Mouse (Mus musculus): ENCODE measurements around the gene Dnase2a. TPM values are rescaled to one million over a fixed set of nuclear protein-coding genes. Genes with fewer than 3 reads are reported as not detected.

The Dnase2a gene
- 27.8 and 50.0 TPM in 2 replicates for total RNA-seq (2017)

GRCm38 (mm10) chr8:84908421-84909161 is at the start of gene Dnase2a:
Dnase2a (plus strand) TSS chr8:84908560.
- peak; percentile 92 to 93 for ATAC-seq (replicated peaks in 1 of 2; ENCODE audit: insufficient read depth in 1 of 2, low FRiP score in 2 of 2, low TSS enrichment in 1 of 2, low read depth in 1 of 2, poor library complexity in 2 of 2, severe bottlenecking in 2 of 2)

GRCm38 (mm10) chr8:84871376-84872308 is 36.7 kb upstream of the Dnase2a start, which contains the start of gene Syce2:
Syce2 (plus strand) TSS chr8:84872111.
- ATAC-seq (replicated peaks in 1 of 2; ENCODE audit: insufficient read depth in 1 of 2, low FRiP score in 2 of 2, low TSS enrichment in 1 of 2, low read depth in 1 of 2, poor library complexity in 2 of 2, severe bottlenecking in 2 of 2), result peak; percentile 74 to 77

GRCm38 (mm10) chr8:84872309-84872965 is 35.9 kb upstream of the Dnase2a start:
- peak; percentile 4 to 33; a peak in 2 of 4 replicates for ATAC-seq (replicated peaks in 1 of 2; ENCODE audit: insufficient read depth in 1 of 2, low FRiP score in 2 of 2, low TSS enrichment in 1 of 2, low read depth in 1 of 2, poor library complexity in 2 of 2, severe bottlenecking in 2 of 2)

DNA sequence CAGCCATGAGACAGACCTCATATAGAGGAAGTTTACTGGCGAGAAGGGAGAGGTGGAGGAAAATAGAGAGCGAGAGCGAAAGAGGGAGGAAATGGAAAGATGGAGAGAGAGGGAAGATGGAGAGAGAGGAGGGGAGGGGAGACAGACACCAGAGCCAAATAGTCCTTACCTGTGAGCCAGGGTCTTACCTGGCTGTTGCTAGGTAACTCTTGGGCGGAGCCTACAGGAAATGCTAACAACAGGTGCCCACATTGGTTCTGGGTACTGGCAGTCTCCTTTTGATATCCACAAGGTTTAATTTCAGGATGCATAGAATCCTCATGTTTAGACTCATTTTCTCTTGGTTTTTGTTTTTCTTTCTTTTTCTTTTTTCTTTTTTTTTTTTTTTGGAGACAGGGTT is 35.3 kb upstream of the Dnase2a start:
- ATAC-seq (replicated peaks in 1 of 2; ENCODE audit: insufficient read depth in 1 of 2, low FRiP score in 2 of 2, low TSS enrichment in 1 of 2, low read depth in 1 of 2, poor library complexity in 2 of 2, severe bottlenecking in 2 of 2), result no peak

GRCm38 (mm10) chr8:84874339-84874738 is 34.0 kb upstream of the Dnase2a start:
- no peak for ATAC-seq (replicated peaks in 1 of 2; ENCODE audit: insufficient read depth in 1 of 2, low FRiP score in 2 of 2, low TSS enrichment in 1 of 2, low read depth in 1 of 2, poor library complexity in 2 of 2, severe bottlenecking in 2 of 2)

DNA sequence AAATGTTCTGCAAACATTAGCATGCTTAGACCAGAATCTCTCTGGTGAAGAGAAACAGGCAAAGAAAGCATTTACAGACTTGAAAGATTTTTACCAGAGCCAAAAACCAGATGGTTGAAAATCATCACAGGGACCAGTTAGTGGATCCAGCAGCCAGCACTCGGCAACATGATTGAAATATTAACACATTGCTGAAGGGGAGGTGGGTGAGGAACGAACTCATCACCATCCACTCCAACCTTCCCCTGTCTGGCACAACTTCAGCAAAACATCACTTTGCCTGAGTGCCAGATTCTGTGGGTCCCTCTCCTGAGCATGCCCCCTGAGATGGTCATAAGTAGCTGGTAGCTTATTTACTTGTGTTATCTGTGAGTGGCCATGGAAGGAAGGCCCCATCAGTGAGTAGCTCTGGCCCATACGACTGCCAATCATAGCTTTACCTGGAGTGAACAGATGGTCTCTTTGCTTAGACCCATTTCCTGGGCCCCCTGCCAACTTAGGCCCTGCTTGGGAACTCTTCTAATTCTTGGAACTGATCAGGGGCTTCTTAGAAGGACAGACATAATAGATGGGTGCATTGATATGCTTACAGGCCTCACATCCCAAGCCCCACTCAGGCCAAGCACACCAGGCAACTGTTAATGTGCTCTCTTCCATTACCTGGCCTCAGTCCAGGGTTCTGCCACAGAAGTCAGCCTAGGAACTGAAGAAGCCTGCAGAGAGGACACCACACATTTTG is 30.9 kb upstream of the Dnase2a start:
- no peak for ATAC-seq (replicated peaks in 1 of 2; ENCODE audit: insufficient read depth in 1 of 2, low FRiP score in 2 of 2, low TSS enrichment in 1 of 2, low read depth in 1 of 2, poor library complexity in 2 of 2, severe bottlenecking in 2 of 2)

DNA sequence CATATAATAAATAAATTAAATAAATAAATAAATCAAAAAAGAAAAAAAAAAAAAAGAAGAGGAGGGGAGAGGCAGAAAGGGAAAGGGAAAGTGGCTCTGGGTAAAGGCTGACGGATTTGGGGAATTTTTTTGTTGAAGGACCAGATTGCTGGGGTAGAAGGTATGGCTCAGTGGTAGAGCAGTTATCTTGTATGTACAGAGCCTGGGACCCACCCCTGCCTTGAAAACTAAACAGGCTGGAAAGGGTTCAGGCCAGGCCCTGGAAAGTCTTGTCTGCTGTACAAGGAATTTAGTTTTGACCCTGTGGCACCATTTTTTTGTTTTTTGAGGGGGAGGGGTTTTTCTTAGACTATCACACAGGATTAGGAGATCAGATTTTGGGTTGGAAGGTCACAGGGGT is 29.4 kb upstream of the Dnase2a start:
- no peak for ATAC-seq (replicated peaks in 1 of 2; ENCODE audit: insufficient read depth in 1 of 2, low FRiP score in 2 of 2, low TSS enrichment in 1 of 2, low read depth in 1 of 2, poor library complexity in 2 of 2, severe bottlenecking in 2 of 2)

DNA sequence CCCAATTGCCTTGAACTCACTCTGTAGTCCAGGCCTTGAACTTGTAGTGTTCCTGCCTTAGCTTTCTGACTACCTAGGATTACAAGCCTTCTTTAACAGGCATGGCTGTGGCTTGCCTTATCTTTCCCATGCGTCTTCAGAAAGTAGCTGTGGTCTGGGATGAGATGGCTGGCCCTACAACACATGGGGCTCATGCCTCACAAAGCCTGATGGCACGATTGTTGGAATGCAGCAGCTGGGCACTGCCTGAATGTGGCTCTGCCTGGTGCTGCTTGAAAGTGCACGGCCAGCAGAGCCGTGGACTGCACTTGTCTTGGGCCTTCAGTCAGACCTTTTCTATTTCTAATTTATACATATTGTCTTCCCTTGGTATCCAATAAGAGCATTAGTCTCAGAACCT is 23.6 kb upstream of the Dnase2a start:
- no peak for ATAC-seq (replicated peaks in 1 of 2; ENCODE audit: insufficient read depth in 1 of 2, low FRiP score in 2 of 2, low TSS enrichment in 1 of 2, low read depth in 1 of 2, poor library complexity in 2 of 2, severe bottlenecking in 2 of 2)

DNA sequence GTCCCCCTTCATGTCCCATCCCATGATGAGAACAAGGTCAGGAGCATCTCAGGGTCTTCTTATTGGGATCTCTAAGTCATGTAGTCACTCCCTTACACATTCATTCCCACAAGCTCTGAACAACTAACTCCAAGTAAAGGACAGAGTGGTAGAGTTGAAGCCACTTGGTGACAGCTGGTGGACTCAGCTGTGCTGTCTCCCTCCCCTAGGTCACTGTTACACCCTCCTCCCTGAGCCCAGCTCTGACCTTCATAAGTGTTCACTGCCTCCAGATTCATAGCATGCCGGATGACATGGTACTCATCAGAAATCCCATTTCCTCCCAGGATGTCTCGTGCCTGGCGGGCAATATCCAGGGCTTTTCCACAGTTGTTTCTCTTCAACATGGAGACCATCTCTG is 20.1 kb upstream of the Dnase2a start:
- ATAC-seq (replicated peaks in 1 of 2; ENCODE audit: insufficient read depth in 1 of 2, low FRiP score in 2 of 2, low TSS enrichment in 1 of 2, low read depth in 1 of 2, poor library complexity in 2 of 2, severe bottlenecking in 2 of 2), result no peak

GRCm38 (mm10) chr8:84889141-84889540 is 19.2 kb upstream of the Dnase2a start:
- no peak for ATAC-seq (replicated peaks in 1 of 2; ENCODE audit: insufficient read depth in 1 of 2, low FRiP score in 2 of 2, low TSS enrichment in 1 of 2, low read depth in 1 of 2, poor library complexity in 2 of 2, severe bottlenecking in 2 of 2)

DNA sequence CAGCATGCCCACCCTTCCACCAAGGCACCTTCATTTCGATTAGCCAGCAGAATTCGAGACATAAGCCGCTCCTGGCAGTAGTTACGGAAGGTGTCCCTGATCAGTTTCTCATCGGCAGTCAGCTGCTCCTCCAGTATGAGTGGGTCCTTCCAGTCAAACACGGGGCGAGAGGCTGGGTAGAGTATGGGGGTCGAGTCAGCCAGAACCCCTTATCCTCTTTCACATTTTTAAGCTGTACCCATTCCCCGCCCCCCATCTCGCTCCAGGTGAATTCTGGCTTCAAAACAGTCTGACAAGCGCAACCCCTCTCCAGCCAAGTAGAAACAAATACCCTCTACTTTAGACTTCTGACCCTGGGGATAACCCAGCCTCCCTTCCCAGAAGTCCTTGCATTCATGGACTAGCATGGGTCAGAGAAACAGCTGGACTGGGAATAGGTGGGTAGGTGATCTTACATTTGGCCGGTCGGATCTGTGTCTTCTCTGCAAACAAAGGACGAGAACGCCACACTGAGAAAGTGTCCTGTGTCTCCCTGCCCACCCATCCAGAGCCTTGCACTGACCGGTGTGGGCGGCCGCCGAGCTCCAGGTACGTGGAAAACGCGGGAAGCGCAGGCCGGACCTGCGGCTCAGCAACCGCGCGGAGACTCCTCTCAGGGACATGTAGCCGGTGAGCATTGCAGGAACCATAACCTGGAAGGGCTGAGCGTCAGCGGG is 15.2 kb upstream of the Dnase2a start:
- no peak for ATAC-seq (replicated peaks in 1 of 2; ENCODE audit: insufficient read depth in 1 of 2, low FRiP score in 2 of 2, low TSS enrichment in 1 of 2, low read depth in 1 of 2, poor library complexity in 2 of 2, severe bottlenecking in 2 of 2)

DNA sequence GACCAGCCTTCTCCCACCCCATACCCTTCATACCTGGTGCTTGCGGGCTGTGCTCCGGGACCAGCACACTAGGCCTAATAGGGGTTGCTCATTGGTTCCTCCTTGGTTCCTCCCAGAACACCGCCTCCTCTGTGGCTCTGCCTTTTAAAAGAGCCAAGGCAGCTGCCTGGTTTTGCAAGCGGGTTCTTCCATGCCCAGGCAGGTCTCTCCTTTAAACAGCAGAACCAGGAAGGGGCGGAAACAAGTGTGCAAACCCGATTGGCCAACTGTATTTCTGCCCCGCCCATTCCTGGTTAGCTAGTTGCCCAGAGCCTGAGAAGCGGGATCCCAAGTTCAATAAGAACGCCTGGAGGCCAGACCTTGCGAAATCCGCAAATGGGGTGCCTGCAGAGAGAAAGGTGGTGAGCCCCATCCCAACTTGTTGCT is 14.6 kb upstream of the Dnase2a start, which contains the start of gene Gcdh:
Gcdh (minus strand) TSS at position 213 of the 426 bp plus-strand sequence.
- peak; percentile 99 to 100 for ATAC-seq (replicated peaks in 1 of 2; ENCODE audit: insufficient read depth in 1 of 2, low FRiP score in 2 of 2, low TSS enrichment in 1 of 2, low read depth in 1 of 2, poor library complexity in 2 of 2, severe bottlenecking in 2 of 2)

- ATAC-seq (replicated peaks in 1 of 2; ENCODE audit: insufficient read depth in 1 of 2, low FRiP score in 2 of 2, low TSS enrichment in 1 of 2, low read depth in 1 of 2, poor library complexity in 2 of 2, severe bottlenecking in 2 of 2), result no peak
These were observed 12.4 kb upstream of the Dnase2a start for GRCm38 (mm10) chr8:84895963-84896362.

- no peak for ATAC-seq (replicated peaks in 1 of 2; ENCODE audit: insufficient read depth in 1 of 2, low FRiP score in 2 of 2, low TSS enrichment in 1 of 2, low read depth in 1 of 2, poor library complexity in 2 of 2, severe bottlenecking in 2 of 2)
These were observed 7.3 kb upstream of the Dnase2a start for GRCm38 (mm10) chr8:84901071-84901470.

DNA sequence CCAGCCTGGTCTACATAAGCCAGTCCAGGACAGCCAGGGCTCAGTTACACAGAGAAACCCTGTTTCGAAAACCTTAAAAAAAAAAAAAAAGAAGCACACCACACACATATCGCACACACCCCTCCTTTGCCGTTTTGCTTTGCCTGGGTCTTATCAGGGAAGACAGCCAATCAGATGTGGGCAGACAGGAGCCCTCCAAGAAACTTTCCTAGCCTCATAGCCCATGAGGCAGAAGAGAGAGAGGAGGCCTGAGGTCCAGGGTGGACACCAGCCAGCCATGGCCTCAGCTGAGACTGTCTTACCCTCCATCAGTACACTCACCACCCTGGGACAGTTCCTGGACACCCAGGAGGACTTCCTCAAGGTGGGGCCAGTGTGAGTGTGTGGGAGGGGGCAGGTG is 6.6 kb upstream of the Dnase2a start, which contains the start of gene Klf1:
Klf1 (plus strand) TSS at position 177 of the 400 bp plus-strand sequence.
- ATAC-seq (replicated peaks in 1 of 2; ENCODE audit: insufficient read depth in 1 of 2, low FRiP score in 2 of 2, low TSS enrichment in 1 of 2, low read depth in 1 of 2, poor library complexity in 2 of 2, severe bottlenecking in 2 of 2), result no peak

DNA sequence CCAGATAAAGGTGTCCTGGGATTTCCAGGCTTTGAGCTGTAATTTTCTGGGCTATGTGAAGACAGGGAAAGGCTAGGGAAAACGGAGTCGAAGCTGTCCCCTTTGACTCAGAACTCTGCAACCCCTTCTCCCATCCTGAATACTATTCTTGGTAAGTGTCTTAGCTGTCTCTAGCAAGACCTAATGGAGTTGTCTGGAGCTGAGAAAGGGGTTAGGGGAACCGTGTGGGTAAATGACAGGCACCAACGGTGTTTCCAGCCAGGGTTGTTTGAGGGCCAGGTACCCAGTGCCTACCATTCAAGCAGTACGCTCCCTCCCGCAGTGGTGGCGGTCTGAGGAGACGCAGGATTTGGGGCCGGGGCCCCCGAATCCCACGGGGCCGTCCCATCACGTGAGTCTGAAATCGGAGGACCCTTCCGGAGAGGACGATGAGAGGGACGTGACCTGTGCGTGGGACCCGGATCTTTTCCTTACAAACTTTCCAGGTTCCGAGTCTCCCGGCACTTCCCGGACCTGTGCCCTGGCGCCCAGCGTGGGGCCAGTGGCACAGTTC is 5.9 kb upstream of the Dnase2a start:
- no peak for ATAC-seq (replicated peaks in 1 of 2; ENCODE audit: insufficient read depth in 1 of 2, low FRiP score in 2 of 2, low TSS enrichment in 1 of 2, low read depth in 1 of 2, poor library complexity in 2 of 2, severe bottlenecking in 2 of 2)
